Mouse (Mus musculus) right cerebral cortex, postnatal 36 days (tissue): Measurements from ENCODE around the gene Rnase11.

Source experiments
- DNase-seq, 2 experiments: peaks; one replicate each; pipeline ENCODE4 v3.0.0; 2022; ENCODE audit warnings: low spot score in 2 of 2, mixed read lengths in 1 of 2

The Rnase11 gene

GRCm38 (mm10) chr14:51008781-51009180, 41.2 kb downstream of the Rnase11 start:
- no peak for DNase-seq

- peak; percentile 32 to 43 for DNase-seq
Measured at GRCm38 (mm10) chr14:51007914-51008713, 41.8 kb downstream of the Rnase11 start.

- DNase-seq, result no peak
Measured at GRCm38 (mm10) chr14:51007152-51007801, 42.7 kb downstream of the Rnase11 start, which contains the start of gene Rnase10. Gene Rnase10 (plus strand): TSS chr14:51007751.
